Mouse (Mus musculus) B cell, adult 2 months (primary cell): ENCODE measurements around the gene Fbxw11.
"Not testable (repeated sequence)": the region's sequence is repeated elsewhere in the genome, so short reads cannot be mapped to it uniquely, and the experiment has no call there.

Experiments
- DNase-seq, 2 experiments: peaks; one replicate each; pipeline ENCODE4 v3.0.0; 2022

The Fbxw11 gene

GRCm38 (mm10) chr11:32714896-32715295, 72.4 kb downstream of the Fbxw11 start:
- DNase-seq, result no peak

- peak; percentile 32 to 37 for DNase-seq
Observed at GRCm38 (mm10) chr11:32715495-32715894, 73.0 kb downstream of the Fbxw11 start.

GRCm38 (mm10) chr11:32715970-32716369, 73.4 kb downstream of the Fbxw11 start:
- DNase-seq, result no peak

DNA sequence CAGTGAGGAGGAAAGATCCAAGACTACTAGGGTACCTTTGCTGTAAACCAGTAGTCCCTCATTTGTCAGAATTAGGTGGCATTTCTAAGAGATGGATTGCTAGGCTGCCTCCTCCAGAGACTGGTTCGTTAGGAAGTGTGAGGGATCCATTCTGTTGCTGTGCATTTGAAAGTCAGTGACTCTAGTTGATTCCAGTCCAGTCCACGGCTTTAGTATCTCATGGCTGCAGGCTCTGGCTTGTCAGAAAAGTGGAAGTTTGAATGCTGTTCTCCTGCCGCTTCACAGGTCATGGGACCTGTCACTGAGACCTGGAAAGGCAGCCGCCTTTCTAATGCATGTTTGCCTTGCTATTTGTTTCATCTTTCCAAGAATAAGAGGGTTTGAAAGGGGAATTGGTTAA, 74.4 kb downstream of the Fbxw11 start:
- no peak for DNase-seq

- not testable (repeated sequence) for DNase-seq
Observed at GRCm38 (mm10) chr11:32717711-32718110, 75.2 kb downstream of the Fbxw11 start.

DNA sequence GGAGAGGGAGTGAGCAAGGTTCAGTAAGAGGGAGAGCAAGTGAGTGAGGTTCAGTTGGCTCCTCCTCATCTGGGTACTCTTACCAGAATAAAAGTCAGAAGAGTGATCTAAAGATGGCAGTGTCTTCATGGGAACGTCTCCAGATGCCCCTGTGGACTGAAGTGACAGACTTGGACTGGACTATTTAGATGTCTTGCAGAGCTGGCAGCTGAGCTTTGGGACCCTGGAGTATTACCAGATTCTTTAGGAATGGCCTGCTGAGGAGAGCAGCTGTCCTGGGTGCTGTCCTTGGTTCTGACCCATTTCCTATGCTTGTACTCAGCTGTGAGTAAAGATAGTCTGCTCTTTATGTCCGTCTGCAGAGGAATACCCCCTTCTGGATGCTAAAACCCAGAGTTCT, 75.8 kb downstream of the Fbxw11 start:
- no peak for DNase-seq

DNA sequence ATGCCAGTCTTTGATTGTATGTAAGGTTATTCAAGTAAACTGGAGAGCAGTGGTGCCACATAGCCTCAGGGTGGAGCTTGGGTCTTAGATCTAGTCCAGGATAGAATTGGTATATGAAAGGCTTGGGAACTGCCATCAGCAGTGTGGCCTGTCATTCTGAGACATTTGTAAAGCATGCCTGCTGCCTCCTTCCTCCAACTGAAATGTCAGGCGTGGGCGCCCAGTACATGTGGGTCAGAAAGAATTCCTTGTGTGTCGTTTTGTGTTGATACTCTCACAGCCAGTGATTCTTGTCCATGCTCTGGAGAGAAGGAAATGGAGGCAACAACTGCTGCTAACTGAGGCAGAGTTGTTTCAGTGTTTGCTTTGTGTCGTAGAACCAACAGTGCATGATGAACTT, 76.5 kb downstream of the Fbxw11 start:
- DNase-seq, result no peak

GRCm38 (mm10) chr11:32722653-32723052, 80.1 kb downstream of the Fbxw11 start:
- no peak for DNase-seq

DNA sequence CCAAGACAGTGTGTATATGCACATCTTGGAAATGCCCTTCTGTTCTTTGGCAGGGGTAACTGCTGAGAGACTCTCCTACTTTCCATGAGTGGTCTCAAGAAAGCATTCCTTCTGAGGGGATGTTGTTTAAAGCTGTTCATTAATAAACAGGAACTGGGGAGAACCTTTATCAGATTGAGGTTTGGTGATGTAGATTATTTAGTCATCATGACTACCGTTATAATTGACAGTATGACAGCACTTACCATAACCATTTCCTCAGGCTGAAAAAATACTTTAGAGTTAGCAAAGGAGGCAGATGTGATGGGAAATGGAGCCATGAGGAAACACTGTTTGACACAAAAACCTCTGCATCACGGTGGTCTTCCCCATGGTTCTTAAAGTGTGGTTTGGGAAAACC, 80.8 kb downstream of the Fbxw11 start:
- DNase-seq, result no peak

DNA sequence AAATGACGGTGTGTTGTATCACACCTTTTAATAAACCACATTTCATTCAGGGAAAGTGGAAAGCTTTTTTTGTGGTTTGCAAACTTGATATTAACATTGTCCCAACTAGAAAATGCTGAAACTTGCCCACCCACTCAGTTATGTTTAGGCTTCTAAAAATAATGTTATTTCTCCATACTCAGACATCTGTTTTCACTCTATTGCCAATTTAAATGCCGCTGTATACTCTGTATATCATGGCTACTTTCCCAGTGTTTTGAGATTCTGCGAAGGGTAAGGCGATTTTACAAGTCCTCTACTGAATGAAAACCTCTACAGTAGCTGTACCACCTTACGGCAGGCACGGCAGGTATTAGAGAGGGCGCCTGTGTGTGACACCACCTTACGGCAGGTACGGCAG, 82.6 kb downstream of the Fbxw11 start:
- DNase-seq, result no peak

DNA sequence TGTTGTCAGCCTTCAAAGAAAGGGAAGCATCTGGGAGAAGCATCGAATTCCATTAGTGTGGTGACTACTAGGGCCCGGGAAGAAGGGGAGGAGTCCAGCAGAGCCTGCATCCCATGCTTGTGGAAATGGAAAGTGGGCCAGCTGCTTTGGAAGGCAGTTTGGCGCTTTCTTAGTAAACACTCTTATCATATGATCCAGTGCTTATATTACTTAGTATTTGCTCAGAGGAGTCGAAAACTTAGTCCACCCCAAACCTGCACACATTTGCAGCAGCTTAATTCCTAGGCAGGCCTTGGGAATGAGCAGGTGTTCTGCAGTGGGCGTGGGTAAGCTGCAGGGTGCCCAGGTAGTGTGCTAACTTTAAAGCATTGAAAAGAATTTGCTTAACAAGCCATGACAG, 89.9 kb downstream of the Fbxw11 start:
- DNase-seq, result no peak

DNA sequence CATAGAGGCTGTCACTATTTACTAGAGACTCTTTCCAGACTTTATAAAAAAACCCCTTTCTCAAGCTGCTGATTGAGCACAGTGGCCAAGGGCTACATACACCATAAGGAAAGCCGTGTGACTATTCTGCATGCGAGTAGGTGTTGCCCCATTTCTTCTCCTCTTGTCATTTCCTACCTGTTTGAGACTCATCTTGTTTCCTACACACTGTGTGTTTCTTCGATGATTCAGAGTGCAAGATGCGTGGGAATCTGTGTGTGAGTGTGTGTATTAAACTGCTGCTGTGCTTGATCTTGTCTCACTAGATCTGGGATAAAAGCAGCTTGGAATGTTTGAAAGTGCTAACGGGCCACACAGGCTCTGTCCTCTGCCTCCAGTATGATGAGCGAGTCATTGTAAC, 90.7 kb downstream of the Fbxw11 start:
- no peak for DNase-seq

DNA sequence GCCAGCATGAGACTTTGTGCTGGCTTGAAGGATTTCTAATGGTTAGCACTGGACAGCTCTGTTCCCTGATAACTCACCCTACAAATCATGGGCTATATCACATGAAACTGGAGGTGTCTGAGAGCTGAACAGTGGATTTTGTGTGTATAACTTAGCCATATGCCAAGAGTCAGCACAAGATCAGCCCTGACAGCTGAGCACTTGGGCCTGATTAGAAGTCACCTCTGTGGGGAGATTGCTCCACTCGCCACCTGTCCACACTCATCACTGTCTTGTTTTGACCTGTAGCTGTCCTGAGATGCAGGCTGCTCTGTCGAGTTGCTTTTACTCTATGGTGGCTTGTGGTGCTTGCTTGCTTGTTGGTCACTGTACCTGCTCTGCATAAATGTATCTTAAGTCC, 93.8 kb downstream of the Fbxw11 start:
- no peak for DNase-seq

- DNase-seq, result no peak
Observed at GRCm38 (mm10) chr11:32737729-32738128, 95.2 kb downstream of the Fbxw11 start.

- DNase-seq, result no peak
Observed at GRCm38 (mm10) chr11:32743891-32744290, 101.4 kb downstream of the Fbxw11 start.

GRCm38 (mm10) chr11:32744463-32744862, 101.9 kb downstream of the Fbxw11 start:
- no peak for DNase-seq

GRCm38 (mm10) chr11:32745466-32745865, 102.9 kb downstream of the Fbxw11 start:
- DNase-seq, result no peak

DNA sequence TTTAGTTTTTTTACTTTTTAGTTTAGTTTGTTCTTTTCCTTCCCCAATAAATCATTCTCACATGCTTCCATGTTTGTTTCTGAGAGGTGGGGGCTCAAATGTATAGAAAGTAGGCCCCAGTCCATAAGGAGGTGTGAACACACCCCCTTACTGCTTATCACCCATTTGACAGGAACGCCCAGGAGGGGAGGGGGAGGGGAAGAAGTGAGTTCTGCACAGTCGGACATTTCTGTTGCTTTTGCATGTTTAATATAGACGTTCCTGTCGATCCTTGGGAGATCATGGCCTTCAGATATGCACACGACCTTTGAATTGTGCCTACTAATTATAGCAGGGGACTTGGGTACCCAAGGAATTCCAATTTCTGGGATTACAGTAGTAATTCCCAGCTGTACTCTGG, 103.5 kb downstream of the Fbxw11 start:
- DNase-seq, result no peak

DNA sequence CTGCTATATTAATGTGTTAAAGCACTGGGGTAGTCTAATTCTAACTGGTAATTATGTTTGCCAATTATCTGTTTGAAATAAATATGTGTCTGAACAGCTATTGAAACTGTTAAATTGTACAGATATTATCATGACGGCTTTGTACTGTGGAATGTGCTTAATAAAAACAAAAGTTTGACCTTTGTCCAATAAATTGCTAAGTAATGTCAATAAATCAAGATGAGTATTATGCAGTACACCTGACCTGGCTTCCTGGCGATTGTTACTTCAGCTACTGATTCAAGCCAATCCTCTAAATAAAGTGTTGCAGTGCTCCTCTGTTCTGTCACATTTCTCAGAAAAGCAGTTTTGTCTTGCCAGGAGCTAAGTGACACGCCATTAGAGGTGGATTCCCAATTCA, 104.0 kb downstream of the Fbxw11 start:
- DNase-seq, result no peak

DNA sequence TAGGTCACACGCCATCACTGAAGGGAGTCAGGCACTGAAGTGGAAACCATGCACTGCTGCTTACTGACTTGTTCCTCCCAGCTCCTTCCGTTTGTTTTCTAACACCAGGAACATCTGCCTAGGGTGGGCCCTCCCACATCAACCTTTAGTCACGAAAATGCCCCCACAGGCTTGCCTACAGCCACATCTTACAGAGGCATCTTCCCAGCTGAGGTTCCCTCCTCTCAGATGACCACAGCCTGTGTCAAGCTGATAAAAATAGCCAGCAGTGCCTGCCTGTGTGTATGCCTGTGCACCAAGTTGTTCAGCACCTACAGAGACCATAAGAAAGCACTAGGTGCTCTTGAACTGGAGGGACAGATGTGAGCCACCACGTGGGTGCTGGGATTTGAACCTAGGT, 106.3 kb downstream of the Fbxw11 start:
- no peak for DNase-seq

DNA sequence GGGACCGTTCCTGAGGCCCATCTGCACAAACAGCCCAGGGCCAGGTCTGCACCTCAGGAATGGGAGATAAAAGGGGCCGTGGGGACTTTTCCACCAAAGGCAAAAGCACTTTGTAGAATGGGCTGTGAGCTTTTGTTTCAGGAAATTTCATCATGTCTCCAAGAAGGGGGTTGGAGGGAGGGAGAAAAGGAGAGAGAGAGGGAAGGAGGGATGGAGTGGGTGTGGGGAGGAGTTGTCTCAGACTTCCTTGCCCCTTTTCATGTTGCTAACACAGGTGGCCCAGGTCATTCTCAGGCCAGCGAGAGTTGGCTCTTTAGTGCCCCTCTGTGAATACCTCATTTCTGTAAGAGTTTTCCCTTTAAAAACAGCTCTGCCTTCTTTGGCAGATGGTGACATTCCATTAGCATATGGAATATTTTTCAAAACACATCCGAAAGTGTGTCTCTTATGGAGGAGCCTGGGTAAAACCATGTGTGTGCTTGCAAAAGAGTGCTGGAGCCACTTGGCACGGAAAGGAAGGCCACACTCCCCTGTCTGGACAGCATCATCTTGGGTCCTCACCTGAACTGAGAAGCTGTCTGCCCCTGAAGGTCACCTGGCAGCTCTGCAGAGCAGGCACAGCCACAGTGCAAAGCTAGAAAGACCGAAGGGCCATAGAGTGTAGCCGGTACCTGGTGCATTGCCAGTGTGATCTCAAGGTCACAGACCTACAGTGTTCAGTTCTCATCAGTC, 109.5 kb downstream of the Fbxw11 start:
- no peak for DNase-seq

GRCm38 (mm10) chr11:32752595-32752885, 110.0 kb downstream of the Fbxw11 start:
- DNase-seq, result no peak

- no peak for DNase-seq
Observed at GRCm38 (mm10) chr11:32753358-32753757, 110.8 kb downstream of the Fbxw11 start.

DNA sequence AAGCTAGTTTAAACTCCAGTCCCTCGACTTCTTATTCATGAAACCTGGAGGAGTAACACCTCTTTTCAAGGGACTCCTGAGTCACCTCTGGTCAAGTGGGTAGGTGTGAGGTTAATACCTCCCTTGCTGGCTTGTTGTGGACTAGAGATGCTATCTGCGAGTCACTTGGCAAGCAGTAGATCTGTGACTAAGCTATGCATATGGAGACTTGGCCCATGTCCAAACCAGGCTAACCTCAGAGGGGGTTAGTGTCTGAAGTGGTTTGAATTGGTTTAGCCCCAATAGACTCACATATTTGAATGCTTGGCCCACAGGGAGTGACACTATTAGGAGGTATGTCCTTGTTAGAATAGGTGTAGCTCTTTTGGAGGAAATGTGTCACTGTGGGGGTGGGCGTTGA, 120.2 kb downstream of the Fbxw11 start:
- no peak for DNase-seq

GRCm38 (mm10) chr11:32767496-32768230, 125.1 kb downstream of the Fbxw11 start:
- no peak for DNase-seq
